Mouse (Mus musculus) ES-Bruce4 (cell line): ENCODE results near the gene Adamtsl1.

Experiments
- CTCF ChIP-seq: IDR thresholded peaks from one replicate; pipeline ENCODE4 v1.8.1; 2011; ENCODE audit warnings: low read depth, low read length
- EP300 ChIP-seq: IDR thresholded peaks from 2 replicates; pipeline ENCODE4 v1.6.1; 2011; ENCODE audit warnings: low read depth, low read length; ENCODE audit not compliant: insufficient read depth
- POLR2A ChIP-seq: IDR thresholded peaks from one replicate; pipeline ENCODE4 v1.8.1; 2011; ENCODE audit warnings: low read length; ENCODE audit not compliant: insufficient read depth

GRCm38 (mm10) chr4:85486316-85486946 is 27.5 kb upstream of the Adamtsl1 start:
- TF ChIP-seq CTCF (no peak), POLR2A (no peak), EP300 (no peak)
